Mouse (Mus musculus): Measurements from ENCODE around the gene Traf3. TPM values are rescaled to one million over a fixed set of nuclear protein-coding genes. Genes with fewer than 3 reads are reported as not detected.
A peak's percentile ranks its signal among the peaks of the same experiment; 100 is the strongest.

The Traf3 gene
- polyA plus RNA-seq, 1 experiment from 2014 or later = 14.0 TPM

DNA sequence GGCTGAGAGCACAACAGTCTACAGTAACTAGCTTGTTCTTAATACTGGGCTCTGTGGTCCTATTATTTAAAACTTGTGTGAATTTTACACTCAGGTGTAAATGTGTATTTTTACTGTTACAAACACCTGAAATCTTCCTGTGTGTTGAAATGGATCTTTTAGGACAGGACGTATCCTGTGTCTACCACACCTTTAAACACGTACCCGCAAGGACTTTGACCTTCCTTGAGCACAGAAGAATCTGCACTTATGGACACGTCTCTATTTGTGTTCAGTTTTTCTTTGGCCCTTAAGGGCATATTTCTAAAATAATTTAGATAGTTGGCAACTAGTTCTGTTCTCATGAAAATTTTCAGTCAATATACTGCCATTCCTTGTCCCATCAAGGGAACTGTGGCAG lies 22.1 kb downstream of the Traf3 start:
- ATAC-seq (ENCODE audit: low FRiP score) (no peak), DNase-seq (ENCODE audit: low spot score, missing footprints) (no peak)
- H3K4me1 ChIP-seq (ENCODE audit: control insufficient read depth, insufficient read depth, low read length) = peaks cover 2% of the 10 kb centered on the region
- H3K27me3 ChIP-seq (ENCODE audit: control insufficient read depth, insufficient read depth, low read length) = no peaks in the 10 kb centered on the region
- 96% methylated on average over 4 of the region's 4 CpGs for WGBS
- H3K4me2 ChIP-seq = no peak overlapping the region
- H3K4me3 ChIP-seq (ENCODE audit: low read depth, low read length) = no peak overlapping the region
- H3K36me3 ChIP-seq (ENCODE audit: control insufficient read depth, insufficient read depth, low read length) = no peaks in the 10 kb centered on the region
- no peaks in the 10 kb centered on the region for H3K9me3 ChIP-seq (ENCODE audit: control insufficient read depth, low read length)
- no peak overlapping the region for H3K9ac ChIP-seq (ENCODE audit: low read length)
- H3K27ac ChIP-seq (ENCODE audit: low read depth, low read length) = no peak overlapping the region

DNA sequence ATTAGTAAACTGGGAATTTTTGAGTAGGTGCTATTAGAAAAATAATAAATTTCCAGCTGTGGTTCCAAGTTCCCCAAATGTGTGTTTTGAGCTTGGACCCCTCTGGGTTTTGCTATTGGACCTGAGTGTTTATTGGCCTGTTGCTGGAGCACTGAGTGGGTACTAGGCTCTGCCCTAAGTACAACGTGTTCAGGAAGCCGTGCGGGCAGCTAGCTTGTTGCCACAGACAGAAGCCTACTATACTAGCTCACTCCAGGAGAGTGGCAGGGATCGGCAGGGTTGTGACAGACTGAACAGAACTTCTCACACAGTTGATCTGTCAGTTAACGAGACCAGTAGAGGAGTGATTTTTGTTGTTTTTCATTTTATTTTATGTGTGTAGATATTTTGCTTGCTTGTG lies 24.2 kb downstream of the Traf3 start:
- Histone ChIP-seq H3K9ac (ENCODE audit: low read length) (no peak overlapping the region), H3K4me2 (no peak overlapping the region), H3K36me3 (ENCODE audit: control insufficient read depth, insufficient read depth, low read length) (no peaks in the 10 kb centered on the region), H3K9me3 (ENCODE audit: control insufficient read depth, low read length) (no peaks in the 10 kb centered on the region), H3K27me3 (ENCODE audit: control insufficient read depth, insufficient read depth, low read length) (no peaks in the 10 kb centered on the region), H3K4me3 (ENCODE audit: low read depth, low read length) (no peak overlapping the region), H3K4me1 (ENCODE audit: control insufficient read depth, insufficient read depth, low read length) (peaks cover 10% of the 10 kb centered on the region), H3K27ac (ENCODE audit: low read depth, low read length) (no peak overlapping the region)
- ATAC-seq (ENCODE audit: low FRiP score) = no peak
- 86% methylated on average over 5 of the region's 5 CpGs for WGBS
- no peak for DNase-seq (ENCODE audit: low spot score, missing footprints)

- Histone ChIP-seq H3K36me3 (ENCODE audit: control insufficient read depth, insufficient read depth, low read length) (no peaks in the 10 kb centered on the region), H3K27me3 (ENCODE audit: control insufficient read depth, insufficient read depth, low read length) (no peaks in the 10 kb centered on the region)
Observed at GRCm38 (mm10) chr12:111190891-111191290, 24.7 kb downstream of the Traf3 start.

DNA sequence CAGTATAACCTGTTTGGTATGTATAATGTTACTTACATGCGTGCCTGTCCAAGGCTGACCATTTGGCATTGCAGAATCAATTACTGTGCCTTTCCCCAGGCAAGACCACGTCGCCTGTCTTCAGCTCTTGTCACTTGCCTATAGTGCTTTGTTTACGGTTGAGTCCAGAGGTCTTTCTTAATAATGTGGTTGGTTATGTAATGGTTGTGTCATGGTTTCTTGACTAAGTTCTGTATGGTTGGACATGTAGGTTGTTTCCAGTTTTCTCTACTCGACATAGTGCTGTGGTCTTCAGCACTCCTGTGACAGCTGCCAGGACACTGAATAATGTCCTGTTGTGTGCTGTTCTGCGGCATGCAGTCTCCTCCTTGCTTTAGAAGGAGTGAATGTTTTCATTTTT lies 26.6 kb downstream of the Traf3 start:
- no peaks in the 10 kb centered on the region for H3K9me3 ChIP-seq (ENCODE audit: control insufficient read depth, low read length)
- no peaks in the 10 kb centered on the region for H3K27me3 ChIP-seq (ENCODE audit: control insufficient read depth, insufficient read depth, low read length)
- DNase-seq (ENCODE audit: low spot score, missing footprints) (no peak), ATAC-seq (ENCODE audit: low FRiP score) (no peak)
- H3K4me3 ChIP-seq (ENCODE audit: low read depth, low read length) = no peak overlapping the region
- 89% methylated on average over 6 of the region's 6 CpGs for WGBS
- H3K9ac ChIP-seq (ENCODE audit: low read length) = no peak overlapping the region
- H3K36me3 ChIP-seq (ENCODE audit: control insufficient read depth, insufficient read depth, low read length) = no peaks in the 10 kb centered on the region
- no peak overlapping the region for H3K4me2 ChIP-seq
- H3K27ac ChIP-seq (ENCODE audit: low read depth, low read length) = no peak overlapping the region
- peaks cover 10% of the 10 kb centered on the region for H3K4me1 ChIP-seq (ENCODE audit: control insufficient read depth, insufficient read depth, low read length)

More at GRCm38 (mm10) chr12:111190891-111191290, 24.7 kb downstream of the Traf3 start:
- 69% methylated on average over 2 of the region's 2 CpGs for WGBS
- H3K4me3 ChIP-seq (ENCODE audit: low read depth, low read length) = no peak overlapping the region
- H3K4me1 ChIP-seq (ENCODE audit: control insufficient read depth, insufficient read depth, low read length) = peaks cover 10% of the 10 kb centered on the region
- no peaks in the 10 kb centered on the region for H3K9me3 ChIP-seq (ENCODE audit: control insufficient read depth, low read length)
- no peak overlapping the region for H3K4me2 ChIP-seq
- DNase-seq (ENCODE audit: low spot score, missing footprints) (peak; percentile 8), ATAC-seq (ENCODE audit: low FRiP score) (no peak)
- H3K9ac ChIP-seq (ENCODE audit: low read length) = no peak overlapping the region
- no peak overlapping the region for H3K27ac ChIP-seq (ENCODE audit: low read depth, low read length)

DNA sequence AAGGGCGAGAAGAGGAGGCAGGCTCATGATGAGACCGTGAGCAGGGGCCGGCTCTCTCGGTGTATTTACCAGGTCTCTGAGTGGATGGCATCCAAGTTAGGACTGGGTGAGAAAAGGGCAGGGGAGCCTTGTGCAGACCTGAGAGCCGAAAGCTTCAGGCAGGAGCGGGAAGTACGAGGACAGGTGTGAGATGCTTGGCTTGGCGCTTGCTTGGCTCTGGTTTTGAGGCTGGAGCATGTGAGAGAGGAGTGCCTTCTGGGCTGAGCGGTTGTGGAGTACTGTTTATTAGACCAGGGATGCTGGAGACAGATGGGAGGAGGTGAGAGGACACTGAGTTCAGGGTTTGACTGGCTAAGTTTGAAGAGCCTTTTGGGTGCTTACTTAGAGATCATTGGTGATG lies 27.2 kb downstream of the Traf3 start:
- Histone ChIP-seq H3K4me2 (no peak overlapping the region), H3K9me3 (ENCODE audit: control insufficient read depth, low read length) (no peaks in the 10 kb centered on the region), H3K4me1 (ENCODE audit: control insufficient read depth, insufficient read depth, low read length) (peaks cover 10% of the 10 kb centered on the region), H3K27ac (ENCODE audit: low read depth, low read length) (no peak overlapping the region), H3K36me3 (ENCODE audit: control insufficient read depth, insufficient read depth, low read length) (no peaks in the 10 kb centered on the region), H3K4me3 (ENCODE audit: low read depth, low read length) (no peak overlapping the region), H3K27me3 (ENCODE audit: control insufficient read depth, insufficient read depth, low read length) (no peaks in the 10 kb centered on the region), H3K9ac (ENCODE audit: low read length) (peak overlapping the region; percentile 18; the same call in 1 of the 2 replicates)
- DNase-seq (ENCODE audit: low spot score, missing footprints) = no peak
- whole genome bisulfite sequencing = 84% methylated on average over 9 of the region's 9 CpGs
- no peak for ATAC-seq (ENCODE audit: low FRiP score)

- Histone ChIP-seq H3K4me3 (ENCODE audit: low read depth, low read length) (no peak overlapping the region), H3K4me2 (no peak overlapping the region), H3K36me3 (ENCODE audit: control insufficient read depth, insufficient read depth, low read length) (no peaks in the 10 kb centered on the region), H3K9ac (ENCODE audit: low read length) (no peak overlapping the region), H3K27ac (ENCODE audit: low read depth, low read length) (no peak overlapping the region), H3K27me3 (ENCODE audit: control insufficient read depth, insufficient read depth, low read length) (no peaks in the 10 kb centered on the region), H3K9me3 (ENCODE audit: control insufficient read depth, low read length) (no peaks in the 10 kb centered on the region), H3K4me1 (ENCODE audit: control insufficient read depth, insufficient read depth, low read length) (peaks cover 10% of the 10 kb centered on the region)
- ATAC-seq (ENCODE audit: low FRiP score) = no peak
- 87% methylated on average over 4 of the region's 4 CpGs for WGBS
- no peak for DNase-seq (ENCODE audit: low spot score, missing footprints)
Observed at GRCm38 (mm10) chr12:111196548-111196947, 30.4 kb downstream of the Traf3 start.

DNA sequence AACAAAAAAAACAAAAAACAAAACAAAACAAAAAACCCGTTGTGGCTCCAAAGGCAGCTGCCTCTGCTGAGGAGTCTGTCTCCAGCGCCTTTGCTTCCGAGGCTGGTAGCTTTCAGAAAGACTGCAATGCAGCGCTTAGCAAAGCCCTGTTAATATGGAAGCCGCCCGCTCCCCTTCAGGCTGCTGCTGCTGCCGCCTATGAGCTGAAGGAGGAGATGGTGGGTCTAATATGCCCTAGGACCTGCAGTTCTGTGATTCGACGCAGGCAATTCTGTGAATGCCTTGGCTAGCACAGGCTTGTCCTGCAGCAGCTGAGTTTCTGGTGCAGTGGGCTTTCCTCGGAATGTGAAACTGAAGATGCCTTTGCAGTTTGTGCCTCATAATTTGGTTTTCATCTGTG lies 36.9 kb downstream of the Traf3 start:
- DNase-seq (ENCODE audit: low spot score, missing footprints) (no peak), ATAC-seq (ENCODE audit: low FRiP score) (no peak)
- Histone ChIP-seq H3K9me3 (ENCODE audit: control insufficient read depth, low read length) (no peaks in the 10 kb centered on the region), H3K9ac (ENCODE audit: low read length) (no peak overlapping the region), H3K36me3 (ENCODE audit: control insufficient read depth, insufficient read depth, low read length) (no peaks in the 10 kb centered on the region), H3K27ac (ENCODE audit: low read depth, low read length) (no peak overlapping the region), H3K27me3 (ENCODE audit: control insufficient read depth, insufficient read depth, low read length) (no peaks in the 10 kb centered on the region), H3K4me3 (ENCODE audit: low read depth, low read length) (no peak overlapping the region), H3K4me1 (ENCODE audit: control insufficient read depth, insufficient read depth, low read length) (no peaks in the 10 kb centered on the region), H3K4me2 (no peak overlapping the region)
- 69% methylated on average over 10 of the region's 10 CpGs for WGBS

GRCm38 (mm10) chr12:111203945-111204344 lies 37.8 kb downstream of the Traf3 start:
- H3K36me3 ChIP-seq (ENCODE audit: control insufficient read depth, insufficient read depth, low read length) = no peaks in the 10 kb centered on the region
- H3K4me3 ChIP-seq (ENCODE audit: low read depth, low read length) = no peak overlapping the region
- H3K9ac ChIP-seq (ENCODE audit: low read length) = no peak overlapping the region
- ATAC-seq (ENCODE audit: low FRiP score) = no peak
- 63% methylated on average over 3 of the region's 3 CpGs for WGBS
- no peak overlapping the region for H3K4me2 ChIP-seq
- DNase-seq (ENCODE audit: low spot score, missing footprints) = no peak
- no peaks in the 10 kb centered on the region for H3K27me3 ChIP-seq (ENCODE audit: control insufficient read depth, insufficient read depth, low read length)
- no peaks in the 10 kb centered on the region for H3K9me3 ChIP-seq (ENCODE audit: control insufficient read depth, low read length)
- H3K4me1 ChIP-seq (ENCODE audit: control insufficient read depth, insufficient read depth, low read length) = no peaks in the 10 kb centered on the region
- H3K27ac ChIP-seq (ENCODE audit: low read depth, low read length) = no peak overlapping the region

DNA sequence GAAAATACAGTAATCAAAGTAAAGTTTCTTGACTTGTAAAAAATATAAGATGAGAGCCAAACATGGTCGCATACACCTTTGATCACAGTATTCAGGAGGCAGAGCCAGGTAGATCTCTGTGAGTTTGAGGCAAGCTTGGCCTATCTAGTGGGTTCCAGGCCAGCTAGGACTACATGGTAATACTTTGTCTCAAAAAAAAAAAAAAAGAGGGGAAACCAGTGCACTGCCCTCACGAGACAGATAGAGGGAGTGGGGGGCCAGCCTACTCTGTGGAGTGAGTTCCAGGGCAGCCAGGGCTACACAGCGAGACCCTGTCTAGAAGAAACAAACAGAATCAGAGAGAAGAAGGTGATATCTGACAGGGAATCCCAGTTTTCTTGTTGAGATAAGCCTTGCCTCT lies 41.5 kb downstream of the Traf3 start:
- Histone ChIP-seq H3K4me2 (no peak overlapping the region), H3K27ac (ENCODE audit: low read depth, low read length) (no peak overlapping the region), H3K9me3 (ENCODE audit: control insufficient read depth, low read length) (no peaks in the 10 kb centered on the region), H3K4me1 (ENCODE audit: control insufficient read depth, insufficient read depth, low read length) (no peaks in the 10 kb centered on the region), H3K27me3 (ENCODE audit: control insufficient read depth, insufficient read depth, low read length) (no peaks in the 10 kb centered on the region), H3K36me3 (ENCODE audit: control insufficient read depth, insufficient read depth, low read length) (no peaks in the 10 kb centered on the region), H3K4me3 (ENCODE audit: low read depth, low read length) (no peak overlapping the region), H3K9ac (ENCODE audit: low read length) (no peak overlapping the region)
- DNase-seq (ENCODE audit: low spot score, missing footprints) (no peak), ATAC-seq (ENCODE audit: low FRiP score) (no peak)
- 89% methylated on average over 3 of the region's 3 CpGs for WGBS

DNA sequence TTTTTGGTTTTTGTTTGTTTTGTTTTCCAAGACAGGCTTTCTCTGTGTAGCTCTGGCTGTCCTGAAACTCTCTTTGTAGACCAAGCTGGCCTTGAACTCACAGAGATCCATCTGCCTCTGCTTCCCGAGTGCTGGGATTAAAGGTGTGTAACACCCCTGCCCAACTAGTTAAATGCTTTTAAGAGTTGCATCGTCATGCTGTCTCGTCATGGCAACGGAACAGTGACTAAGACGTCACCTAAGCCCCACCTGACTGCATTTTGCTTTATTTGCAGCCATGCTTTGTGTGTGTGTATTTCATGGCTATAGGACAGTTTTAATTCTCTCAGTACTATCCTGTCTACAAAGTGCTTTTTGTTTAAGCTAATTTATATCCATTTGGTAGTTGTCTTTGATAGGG lies 45.6 kb downstream of the Traf3 start:
- no peaks in the 10 kb centered on the region for H3K9me3 ChIP-seq (ENCODE audit: control insufficient read depth, low read length)
- peak; percentile 62 for DNase-seq (ENCODE audit: low spot score, missing footprints)
- WGBS = 74% methylated on average over 5 of the region's 5 CpGs
- no peak overlapping the region for H3K4me3 ChIP-seq (ENCODE audit: low read depth, low read length)
- H3K27ac ChIP-seq (ENCODE audit: low read depth, low read length) = no peak overlapping the region
- no peaks in the 10 kb centered on the region for H3K36me3 ChIP-seq (ENCODE audit: control insufficient read depth, insufficient read depth, low read length)
- ATAC-seq (ENCODE audit: low FRiP score) = no peak
- no peaks in the 10 kb centered on the region for H3K27me3 ChIP-seq (ENCODE audit: control insufficient read depth, insufficient read depth, low read length)
- no peak overlapping the region for H3K9ac ChIP-seq (ENCODE audit: low read length)
- H3K4me2 ChIP-seq = no peak overlapping the region
- H3K4me1 ChIP-seq (ENCODE audit: control insufficient read depth, insufficient read depth, low read length) = no peaks in the 10 kb centered on the region
